Mouse (Mus musculus) limb, embryonic 13.5 days (tissue): Measurements from ENCODE around the gene Mdk. TPM values are rescaled to one million over a fixed set of nuclear protein-coding genes. Genes with fewer than 3 reads are reported as not detected.
A peak's percentile ranks its signal among the peaks of the same experiment; 100 is the strongest.

Source experiments
- ATAC-seq: fragments of 200-750 bp; cut with Nextera tagmentation; 2 replicates; pipeline ENCODE4 v1.8.0; 2017; ENCODE audit warnings: low read depth, moderate number of reproducible peaks, moderate TSS enrichment; ENCODE audit not compliant: low FRiP score
- H3K27ac ChIP-seq: fragments of 300-500 bp; sonication (generic); 2 replicates; pipeline ENCODE4 v1.5.1; 2015; ENCODE audit warnings: inconsistent platforms, mild to moderate bottlenecking, moderate library complexity
- H3K27me3 ChIP-seq: fragments of 300-500 bp; sonication (generic); 2 replicates; pipeline ENCODE4 v1.6.1; 2015; ENCODE audit warnings: mild to moderate bottlenecking, inconsistent platforms
- H3K36me3 ChIP-seq: fragments of 300-500 bp; sonication (generic); 2 replicates; pipeline ENCODE4 v1.6.1; 2015; ENCODE audit warnings: inconsistent platforms, mild to moderate bottlenecking, moderate library complexity
- H3K4me1 ChIP-seq: fragments of 300-500 bp; sonication (generic); 2 replicates; pipeline ENCODE4 v1.6.1; 2015; ENCODE audit warnings: inconsistent platforms
- H3K4me2 ChIP-seq: fragments of 300-500 bp; sonication (generic); replicated peaks from 2 replicates; pipeline ENCODE4 v1.6.1; 2015; ENCODE audit warnings: inconsistent platforms, mild to moderate bottlenecking, moderate library complexity
- H3K4me3 ChIP-seq: fragments of 300-500 bp; sonication (generic); 2 replicates; pipeline ENCODE4 v1.5.1; 2015; ENCODE audit warnings: moderate library complexity, mild to moderate bottlenecking, inconsistent platforms
- H3K9ac ChIP-seq: fragments of 300-500 bp; sonication (generic); 2 replicates; pipeline ENCODE4 v1.6.1; 2015; ENCODE audit warnings: mild to moderate bottlenecking, inconsistent platforms
- H3K9me3 ChIP-seq: fragments of 300-500 bp; sonication (generic); 2 replicates; pipeline ENCODE4 v1.6.1; 2016; ENCODE audit warnings: inconsistent platforms
- WGBS: fragments of 180-500 bp; shearing (Covaris S2); methylation state at CpG from one replicate; pipeline ENCODE4 v1.1.7; 2015; 5-methylcytosine and 5-hydroxymethylcytosine counted together
- polyA plus RNA-seq: library from polyadenylated mRNA; unstranded; fragments of >200 nt; fragmentation: Nextera tagmentation; extraction: Ambion mirVana; gene quantifications from 2 replicates; pipeline ENCODE4 v1.2.1, GENCODE M21; 2015

Mdk gene
- polyA plus RNA-seq, 1 experiment from 2014 or later: 1,982 TPM

DNA sequence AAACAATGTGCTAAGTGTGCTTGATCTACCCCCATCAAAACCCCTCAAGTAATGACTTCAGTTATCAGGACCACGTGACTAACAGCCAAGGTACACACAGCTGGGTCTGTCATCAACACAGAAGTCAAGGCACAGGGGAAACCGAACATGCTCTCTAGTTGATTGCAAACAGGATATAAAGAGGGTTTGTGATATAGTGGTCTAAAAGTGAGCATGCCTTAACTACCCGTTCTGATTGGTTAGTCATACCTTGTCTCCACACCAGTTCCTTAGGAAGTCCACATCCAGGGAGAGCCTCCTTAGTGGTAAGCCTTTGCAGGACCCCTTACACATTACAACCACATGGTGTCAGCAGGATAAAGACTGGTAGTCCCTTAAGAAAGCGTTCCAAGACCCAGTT lies 12.0 kb downstream of the Mdk start:
- peaks cover 41% of the 10 kb centered on the region for H3K36me3 ChIP-seq
- no peak overlapping the region for H3K27ac ChIP-seq
- H3K9me3 ChIP-seq: no peaks in the 10 kb centered on the region
- H3K4me1 ChIP-seq: peaks cover 32% of the 10 kb centered on the region
- H3K27me3 ChIP-seq: peaks cover 57% of the 10 kb centered on the region
- no peak overlapping the region for H3K9ac ChIP-seq
- H3K4me3 ChIP-seq: no peak overlapping the region
- H3K4me2 ChIP-seq: no peak overlapping the region
- no peak for ATAC-seq
- WGBS: 70% methylated on average over 4 of the region's 4 CpGs

DNA sequence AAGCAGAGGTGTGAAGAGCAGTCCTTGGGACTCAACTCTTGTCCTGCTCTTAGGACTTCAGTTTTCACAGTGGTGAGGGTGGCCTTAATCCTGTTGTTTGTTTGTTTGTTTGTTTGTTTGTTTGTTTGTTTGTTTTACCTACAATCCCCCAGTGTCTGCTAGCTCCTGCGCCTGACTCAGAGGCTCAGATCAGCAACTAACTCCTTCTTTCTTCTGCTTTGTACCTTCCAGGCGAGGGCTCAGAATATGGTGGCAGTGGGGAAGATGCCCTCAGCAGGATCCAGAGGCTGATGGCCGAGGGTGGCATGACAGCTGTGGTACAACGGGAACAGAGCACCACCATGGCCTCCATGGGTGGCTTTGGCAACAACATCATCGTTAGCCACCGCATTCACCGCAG lies 15.0 kb downstream of the Mdk start:
- H3K27ac ChIP-seq: no peak overlapping the region
- H3K4me3 ChIP-seq: no peak overlapping the region
- peaks cover 71% of the 10 kb centered on the region for H3K36me3 ChIP-seq
- 89% methylated on average over 7 of the region's 7 CpGs for WGBS
- H3K27me3 ChIP-seq: peaks cover 27% of the 10 kb centered on the region
- peaks cover 12% of the 10 kb centered on the region for H3K4me1 ChIP-seq
- no peaks in the 10 kb centered on the region for H3K9me3 ChIP-seq
- no peak overlapping the region for H3K9ac ChIP-seq
- no peak for ATAC-seq
- H3K4me2 ChIP-seq: no peak overlapping the region

DNA sequence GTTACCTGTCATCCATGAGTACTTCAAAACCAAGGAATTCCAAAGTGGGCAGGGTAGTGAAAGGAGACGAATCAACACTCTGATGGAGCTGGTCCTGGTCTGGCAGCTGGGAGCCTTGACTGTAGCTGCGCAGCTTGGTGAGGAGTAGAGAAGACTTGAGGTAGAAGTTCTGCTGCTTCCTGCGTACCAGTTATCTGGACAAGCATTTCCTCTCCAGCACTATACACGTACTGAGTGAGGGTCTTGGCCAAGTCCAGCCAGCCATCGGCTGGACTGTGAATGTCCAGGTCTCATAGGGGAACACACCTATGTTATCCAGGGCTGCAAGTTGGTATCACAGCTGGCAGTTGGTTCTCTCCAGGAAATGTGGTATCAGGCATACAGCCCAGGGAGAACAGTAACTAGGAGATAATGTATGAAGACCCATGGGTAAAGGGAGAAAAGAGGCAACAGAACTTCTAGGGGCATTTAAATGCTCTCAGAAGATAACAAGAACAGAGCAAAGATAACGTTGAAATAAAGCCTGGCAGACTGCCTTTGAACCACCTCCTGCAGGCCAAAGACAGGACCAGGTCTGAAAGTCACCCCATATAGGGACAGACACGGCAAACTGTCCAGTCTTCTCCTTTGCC lies 15.6 kb downstream of the Mdk start:
- peaks cover 78% of the 10 kb centered on the region for H3K36me3 ChIP-seq
- 90% methylated on average over 7 of the region's 7 CpGs for WGBS
- H3K9ac ChIP-seq: no peak overlapping the region
- H3K4me1 ChIP-seq: peaks cover 6% of the 10 kb centered on the region
- H3K27ac ChIP-seq: no peak overlapping the region
- H3K4me2 ChIP-seq: no peak overlapping the region
- ATAC-seq: no peak
- no peak overlapping the region for H3K4me3 ChIP-seq
- no peaks in the 10 kb centered on the region for H3K9me3 ChIP-seq
- peaks cover 20% of the 10 kb centered on the region for H3K27me3 ChIP-seq

DNA sequence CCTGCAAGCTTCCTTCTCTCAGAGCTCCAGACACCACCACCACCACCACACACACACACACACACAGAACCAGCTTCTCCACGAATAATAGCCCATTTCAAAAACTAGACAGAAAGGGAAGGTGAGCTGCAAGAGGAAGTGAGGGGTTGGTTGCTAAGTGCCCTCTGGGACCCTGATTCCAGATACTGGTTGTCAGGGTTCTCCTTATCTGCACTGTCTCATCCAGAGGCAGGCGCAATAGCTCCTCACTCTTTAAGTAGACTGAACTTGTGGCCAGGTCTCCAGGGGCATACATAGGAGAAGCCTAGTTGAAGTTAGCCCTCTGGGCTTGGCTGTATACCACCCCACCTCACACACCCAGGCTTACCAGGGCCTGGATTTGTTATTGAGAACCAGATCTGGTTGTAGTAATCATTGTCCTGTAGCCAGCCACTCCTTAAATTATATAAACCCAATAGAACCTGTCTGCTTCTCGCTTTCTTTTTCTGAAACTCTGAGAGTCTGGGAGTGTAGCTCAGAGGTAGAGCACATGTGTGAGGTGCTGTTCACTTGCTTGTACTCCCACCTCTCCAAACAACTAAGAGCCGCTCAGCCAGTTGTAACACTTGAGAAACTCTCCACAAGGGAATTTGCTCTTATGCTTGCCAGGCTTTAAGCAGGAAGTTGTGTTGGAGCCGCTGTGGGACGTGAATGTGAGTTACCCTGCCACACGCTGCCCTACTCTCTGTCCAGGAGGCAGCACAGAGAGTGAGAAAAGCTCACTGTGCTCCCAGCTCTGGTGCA lies 18.6 kb downstream of the Mdk start:
- Histone ChIP-seq H3K27ac (no peak overlapping the region), H3K27me3 (no peaks in the 10 kb centered on the region), H3K4me3 (no peak overlapping the region), H3K4me2 (no peak overlapping the region), H3K4me1 (no peaks in the 10 kb centered on the region), H3K36me3 (peaks cover 97% of the 10 kb centered on the region), H3K9me3 (no peaks in the 10 kb centered on the region), H3K9ac (no peak overlapping the region)
- ATAC-seq: no peak
- 89% methylated on average over 7 of the region's 7 CpGs for WGBS

DNA sequence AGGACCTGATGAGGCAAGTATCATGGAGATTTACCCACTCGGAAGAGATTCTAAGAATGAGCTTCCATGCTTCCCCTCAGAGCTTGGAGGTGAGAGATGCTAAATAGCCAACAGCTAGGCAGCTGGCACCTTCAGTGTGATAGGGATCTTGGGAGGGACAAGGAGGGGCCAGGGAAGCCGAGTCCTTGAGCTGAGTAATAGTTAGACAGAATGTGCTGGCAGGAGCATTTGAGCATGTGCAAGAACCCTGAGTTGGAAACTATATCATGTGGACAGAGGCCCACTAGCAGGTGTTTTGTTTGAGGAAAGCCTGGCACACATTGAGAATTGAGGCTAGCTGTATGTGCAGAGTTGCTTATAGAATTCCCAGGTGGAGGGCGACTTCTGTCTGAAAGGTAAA lies 19.5 kb downstream of the Mdk start:
- H3K9me3 ChIP-seq: no peaks in the 10 kb centered on the region
- no peak overlapping the region for H3K4me3 ChIP-seq
- H3K36me3 ChIP-seq: peaks cover 95% of the 10 kb centered on the region
- H3K4me1 ChIP-seq: no peaks in the 10 kb centered on the region
- H3K27ac ChIP-seq: no peak overlapping the region
- no peaks in the 10 kb centered on the region for H3K27me3 ChIP-seq
- no peak overlapping the region for H3K9ac ChIP-seq
- ATAC-seq: no peak
- 70% methylated on average over 3 of the region's 3 CpGs for WGBS
- H3K4me2 ChIP-seq: no peak overlapping the region

DNA sequence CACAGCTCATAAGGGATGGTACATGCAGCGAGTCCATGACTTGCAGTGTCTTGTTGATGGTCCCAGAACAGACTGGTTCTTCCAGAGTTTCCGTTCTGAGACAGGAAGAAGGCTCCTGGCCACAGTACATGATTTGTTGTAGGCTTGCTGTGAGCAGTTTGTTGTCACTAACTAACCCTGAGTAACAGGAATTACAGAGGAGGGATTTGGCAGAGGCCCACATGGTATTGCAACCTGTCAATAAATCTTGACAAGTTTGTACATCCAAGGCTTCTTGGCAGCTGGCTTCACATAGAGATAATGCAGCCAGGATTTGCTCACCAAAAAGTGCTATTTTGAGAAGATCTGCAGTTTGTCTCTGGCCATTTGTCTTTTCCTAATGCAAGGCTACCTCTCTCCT lies 26.0 kb downstream of the Mdk start:
- peaks cover 78% of the 10 kb centered on the region for H3K36me3 ChIP-seq
- no peak overlapping the region for H3K27ac ChIP-seq
- H3K9me3 ChIP-seq: no peaks in the 10 kb centered on the region
- WGBS: 84% methylated on average over 2 of the region's 2 CpGs
- H3K4me3 ChIP-seq: no peak overlapping the region
- H3K4me2 ChIP-seq: no peak overlapping the region
- no peaks in the 10 kb centered on the region for H3K27me3 ChIP-seq
- 0 out of 2 replicates have a peak, but pooled peaks cover 4% of the 10 kb centered on the region for H3K4me1 ChIP-seq
- ATAC-seq: no peak
- no peak overlapping the region for H3K9ac ChIP-seq

DNA sequence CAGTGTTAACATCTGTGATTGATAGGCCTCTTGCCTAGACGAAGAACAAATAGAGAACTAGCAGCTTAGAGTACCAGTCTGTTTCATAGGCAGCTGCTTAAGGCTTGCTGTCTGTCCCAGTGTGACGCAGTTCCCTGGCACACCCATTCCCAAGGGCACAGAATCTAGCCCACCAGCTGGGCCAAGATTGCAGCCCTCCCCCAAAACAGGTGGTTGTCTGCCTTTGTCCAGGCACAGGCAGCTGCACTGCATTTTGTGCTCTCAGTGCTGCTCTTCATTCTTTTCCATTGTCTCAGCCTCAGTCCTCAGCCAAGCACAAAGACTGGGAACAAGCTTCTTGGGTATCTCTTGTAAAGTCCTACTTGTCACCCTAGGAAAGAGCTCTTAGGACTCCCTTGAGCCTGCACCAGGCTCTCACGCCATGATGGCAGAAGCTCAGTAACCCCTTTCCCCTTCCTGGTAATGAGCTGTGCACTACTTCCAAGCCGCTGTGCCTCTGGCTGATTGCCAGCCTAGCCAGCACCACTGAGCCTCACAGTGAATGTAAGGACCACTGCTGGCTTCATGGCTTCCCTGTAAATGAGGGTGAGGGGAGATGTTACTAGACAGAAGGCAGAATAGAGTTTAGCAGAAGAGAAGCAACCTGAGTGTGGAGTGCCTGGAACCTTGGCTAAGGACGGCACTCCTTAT lies 27.3 kb downstream of the Mdk start:
- peaks cover 77% of the 10 kb centered on the region for H3K36me3 ChIP-seq
- 76% methylated on average over 5 of the region's 5 CpGs for WGBS
- ATAC-seq: 0 out of 2 replicates have a peak, but pooled peaks have one; percentile 40

DNA sequence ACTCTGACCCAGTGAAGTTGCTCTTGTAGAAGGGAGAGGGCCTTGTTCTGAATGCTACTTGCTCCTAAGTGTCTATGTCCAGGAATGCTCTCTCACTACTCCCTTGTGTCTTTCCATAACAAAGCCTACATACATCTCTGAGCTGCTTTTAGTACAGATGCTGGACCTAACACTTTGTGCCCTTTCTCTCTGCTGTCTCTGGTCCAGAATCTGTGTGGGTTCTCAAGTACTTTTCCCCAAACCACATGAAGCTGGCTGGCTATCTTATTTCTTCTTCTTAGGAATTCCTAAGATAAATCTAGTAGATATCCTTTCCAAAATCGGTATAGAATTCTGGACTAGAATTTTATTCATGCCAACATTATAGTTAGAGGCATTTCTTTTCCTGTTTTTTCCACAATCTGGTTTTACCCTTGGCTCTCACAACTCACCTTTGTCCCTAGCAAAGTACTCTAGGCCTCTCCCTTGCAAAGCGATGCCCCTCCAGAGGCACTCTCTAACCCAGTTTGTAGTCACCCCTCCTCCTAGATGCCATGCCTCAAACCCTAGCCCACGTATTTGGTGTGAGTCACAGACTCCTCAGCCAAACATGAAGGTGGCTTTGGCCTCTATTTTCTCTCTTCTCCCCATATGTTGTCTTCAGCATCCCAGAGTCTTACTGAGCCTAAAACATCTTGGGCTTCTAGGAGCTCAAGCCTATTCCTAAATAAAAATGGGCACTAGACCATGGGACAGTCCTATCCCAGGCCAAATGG lies 28.7 kb downstream of the Mdk start:
- H3K4me1 ChIP-seq: 0 out of 2 replicates have a peak, but pooled peaks cover 4% of the 10 kb centered on the region
- peaks cover 68% of the 10 kb centered on the region for H3K36me3 ChIP-seq
- ATAC-seq: no peak
- no peak overlapping the region for H3K9ac ChIP-seq
- H3K27ac ChIP-seq: no peak overlapping the region
- no peaks in the 10 kb centered on the region for H3K27me3 ChIP-seq
- H3K9me3 ChIP-seq: no peaks in the 10 kb centered on the region
- H3K4me3 ChIP-seq: no peak overlapping the region
- H3K4me2 ChIP-seq: no peak overlapping the region
- WGBS: 93% methylated on average over 3 of the region's 3 CpGs

More for the DNA sequence above, 27.3 kb downstream of the Mdk start:
- Histone ChIP-seq H3K9ac (no peak overlapping the region), H3K4me2 (no peak overlapping the region), H3K4me3 (no peak overlapping the region), H3K27me3 (no peaks in the 10 kb centered on the region), H3K27ac (no peak overlapping the region), H3K4me1 (0 out of 2 replicates have a peak, but pooled peaks cover 4% of the 10 kb centered on the region), H3K9me3 (no peaks in the 10 kb centered on the region)

DNA sequence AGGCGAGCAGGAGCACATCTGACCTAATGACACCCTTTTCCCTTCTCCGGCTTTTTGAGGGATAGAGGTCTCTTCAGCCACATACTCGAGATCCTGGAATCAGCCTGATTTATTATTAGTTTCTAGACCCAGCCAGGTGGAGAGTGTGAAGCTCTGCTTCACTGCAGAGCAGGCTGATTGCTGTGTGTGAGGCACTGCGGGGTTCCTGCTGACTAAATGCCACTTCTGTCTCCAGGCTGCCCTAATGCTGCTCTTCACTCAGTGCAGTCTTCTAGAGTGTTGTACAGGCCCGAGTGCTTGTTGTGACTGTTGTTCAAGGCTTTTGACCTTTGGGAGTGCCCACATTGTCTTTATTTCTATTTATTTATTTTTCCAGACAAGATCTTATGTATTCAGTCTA lies 29.8 kb downstream of the Mdk start:
- no peak overlapping the region for H3K9ac ChIP-seq
- H3K36me3 ChIP-seq: peaks cover 62% of the 10 kb centered on the region
- H3K27me3 ChIP-seq: no peaks in the 10 kb centered on the region
- no peak overlapping the region for H3K4me2 ChIP-seq
- H3K4me3 ChIP-seq: no peak overlapping the region
- 0 out of 2 replicates have a peak, but pooled peaks cover 4% of the 10 kb centered on the region for H3K4me1 ChIP-seq
- H3K27ac ChIP-seq: no peak overlapping the region
- H3K9me3 ChIP-seq: no peaks in the 10 kb centered on the region
- ATAC-seq: no peak
- WGBS: 68% methylated on average over 5 of the region's 5 CpGs

DNA sequence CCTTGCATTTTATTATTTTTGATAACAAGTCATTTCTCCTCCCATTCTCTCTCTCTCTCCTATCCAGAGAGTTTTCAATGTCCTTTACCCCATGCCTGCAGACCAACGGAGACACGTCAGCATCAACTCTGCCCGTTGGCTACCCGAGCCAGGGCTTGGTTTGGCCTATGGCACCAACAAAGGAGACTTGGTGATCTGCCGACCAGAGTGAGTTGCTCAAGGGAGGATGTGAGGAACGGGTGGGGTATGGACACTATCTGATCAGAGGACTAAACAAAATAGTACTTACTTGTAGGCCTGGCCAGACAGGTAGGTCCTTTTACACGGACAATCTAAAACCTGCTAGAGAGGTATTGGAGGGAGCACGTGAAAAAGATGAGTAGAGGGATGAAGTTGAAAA lies 31.7 kb downstream of the Mdk start:
- Histone ChIP-seq H3K4me2 (no peak overlapping the region), H3K27ac (no peak overlapping the region), H3K9ac (no peak overlapping the region), H3K27me3 (no peaks in the 10 kb centered on the region), H3K36me3 (peaks cover 43% of the 10 kb centered on the region), H3K9me3 (no peaks in the 10 kb centered on the region), H3K4me1 (0 out of 2 replicates have a peak, but pooled peaks cover 4% of the 10 kb centered on the region), H3K4me3 (no peak overlapping the region)
- no peak for ATAC-seq
- WGBS: 94% methylated on average over 8 of the region's 8 CpGs

DNA sequence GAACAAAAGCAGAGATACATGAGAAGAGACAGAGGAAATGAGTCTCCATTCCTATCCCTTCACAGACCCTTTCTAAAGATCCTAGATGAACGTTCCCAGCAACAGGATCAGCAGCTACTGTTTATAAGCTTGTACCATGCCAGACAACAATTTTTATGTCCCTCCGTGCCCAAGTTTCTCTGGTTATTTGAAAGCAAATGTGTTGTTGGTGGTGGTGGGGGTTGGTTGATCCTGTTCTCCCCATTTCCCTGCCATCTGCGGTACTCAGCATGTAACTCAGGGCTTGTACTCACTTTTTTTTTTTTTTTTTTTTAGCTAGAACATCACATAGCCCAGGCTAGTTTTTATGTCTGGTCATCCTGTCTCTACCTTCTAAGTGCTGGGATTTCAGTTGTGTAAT lies 33.0 kb downstream of the Mdk start:
- 88% methylated on average over 3 of the region's 3 CpGs for WGBS
- H3K9ac ChIP-seq: no peak overlapping the region
- H3K27me3 ChIP-seq: no peaks in the 10 kb centered on the region
- no peaks in the 10 kb centered on the region for H3K4me1 ChIP-seq
- H3K4me2 ChIP-seq: no peak overlapping the region
- no peak overlapping the region for H3K27ac ChIP-seq
- no peaks in the 10 kb centered on the region for H3K9me3 ChIP-seq
- H3K36me3 ChIP-seq: peaks cover 36% of the 10 kb centered on the region
- ATAC-seq: no peak
- H3K4me3 ChIP-seq: no peak overlapping the region

DNA sequence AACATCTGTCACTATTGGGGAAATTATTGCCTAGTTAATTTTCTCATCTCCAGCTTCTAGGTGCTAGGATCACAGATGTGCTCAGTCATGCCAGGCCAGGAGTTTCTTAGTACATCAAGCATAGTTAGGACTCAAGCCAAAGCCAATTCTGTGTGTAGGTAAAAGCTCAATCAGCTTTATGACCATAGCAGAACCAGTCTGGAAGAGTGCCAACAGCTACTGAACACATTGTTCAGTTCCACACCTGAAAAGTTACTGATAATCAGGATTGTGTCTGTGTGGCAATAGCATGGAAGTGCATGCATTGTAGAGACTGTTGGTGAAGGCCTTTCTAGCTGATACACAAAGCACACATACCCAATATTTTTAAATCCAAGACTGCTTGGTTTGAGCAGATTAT lies 34.1 kb downstream of the Mdk start:
- Histone ChIP-seq H3K9me3 (no peaks in the 10 kb centered on the region), H3K4me3 (no peak overlapping the region), H3K27ac (no peak overlapping the region), H3K4me2 (no peak overlapping the region), H3K4me1 (no peaks in the 10 kb centered on the region), H3K27me3 (no peaks in the 10 kb centered on the region), H3K36me3 (peaks cover 42% of the 10 kb centered on the region), H3K9ac (no peak overlapping the region)
- ATAC-seq: no peak
